Mouse (Mus musculus): ENCODE measurements around the gene Tmem178b. TPM values are rescaled to one million over a fixed set of nuclear protein-coding genes. Genes with fewer than 3 reads are reported as not detected.

Gene Tmem178b
- polyA plus RNA-seq, 1 experiment = 3.3 TPM

- H3K27ac ChIP-seq (replicated peaks; ENCODE audit: low read depth, low read length) = no peak overlapping the region
- no peak overlapping the region for H3K4me3 ChIP-seq (ENCODE audit: insufficient read depth, low read depth, low read length)
- no peaks in the 10 kb centered on the region for H3K4me1 ChIP-seq (ENCODE audit: control insufficient read depth, insufficient read depth, insufficient read length, low read length)
These were observed 150.7 kb downstream of the Tmem178b start for GRCm38 (mm10) chr6:40023592-40024335.

- H3K4me1 ChIP-seq (ENCODE audit: control insufficient read depth, insufficient read depth, insufficient read length, low read length) = no peaks in the 10 kb centered on the region
- H3K4me3 ChIP-seq (ENCODE audit: insufficient read depth, low read depth, low read length) = no peak overlapping the region
- no peak overlapping the region for H3K27ac ChIP-seq (replicated peaks; ENCODE audit: low read depth, low read length)
These were observed 151.4 kb downstream of the Tmem178b start for GRCm38 (mm10) chr6:40024336-40024934.

- no peak overlapping the region for H3K27ac ChIP-seq (replicated peaks; ENCODE audit: low read depth, low read length)
These were observed 159.8 kb downstream of the Tmem178b start for GRCm38 (mm10) chr6:40032901-40033300.

GRCm38 (mm10) chr6:40033935-40034334, 160.9 kb downstream of the Tmem178b start:
- Histone ChIP-seq H3K4me3 (ENCODE audit: insufficient read depth, low read depth, low read length) (no peak overlapping the region), H3K27ac (replicated peaks; ENCODE audit: low read depth, low read length) (no peak overlapping the region), H3K4me1 (ENCODE audit: control insufficient read depth, insufficient read depth, insufficient read length, low read length) (no peaks in the 10 kb centered on the region)

More at GRCm38 (mm10) chr6:40032901-40033300, 159.8 kb downstream of the Tmem178b start:
- H3K4me3 ChIP-seq (ENCODE audit: insufficient read depth, low read depth, low read length) = no peak overlapping the region
- no peaks in the 10 kb centered on the region for H3K4me1 ChIP-seq (ENCODE audit: control insufficient read depth, insufficient read depth, insufficient read length, low read length)

- no peak overlapping the region for H3K4me3 ChIP-seq (ENCODE audit: insufficient read depth, low read depth, low read length)
- no peak overlapping the region for H3K27ac ChIP-seq (replicated peaks; ENCODE audit: low read depth, low read length)
- no peaks in the 10 kb centered on the region for H3K4me1 ChIP-seq (ENCODE audit: control insufficient read depth, insufficient read depth, insufficient read length, low read length)
These were observed 176.2 kb downstream of the Tmem178b start for GRCm38 (mm10) chr6:40048969-40049908.

- Histone ChIP-seq H3K4me1 (ENCODE audit: control insufficient read depth, insufficient read depth, insufficient read length, low read length) (no peaks in the 10 kb centered on the region), H3K27ac (replicated peaks; ENCODE audit: low read depth, low read length) (no peak overlapping the region), H3K4me3 (ENCODE audit: insufficient read depth, low read depth, low read length) (no peak overlapping the region)
These were observed 176.9 kb downstream of the Tmem178b start for GRCm38 (mm10) chr6:40049909-40050484.

GRCm38 (mm10) chr6:40051698-40052097, 178.6 kb downstream of the Tmem178b start:
- Histone ChIP-seq H3K4me3 (ENCODE audit: insufficient read depth, low read depth, low read length) (no peak overlapping the region), H3K4me1 (ENCODE audit: control insufficient read depth, insufficient read depth, insufficient read length, low read length) (no peaks in the 10 kb centered on the region), H3K27ac (replicated peaks; ENCODE audit: low read depth, low read length) (no peak overlapping the region)

- Histone ChIP-seq H3K4me3 (ENCODE audit: insufficient read depth, low read depth, low read length) (no peak overlapping the region), H3K27ac (replicated peaks; ENCODE audit: low read depth, low read length) (no peak overlapping the region), H3K4me1 (ENCODE audit: control insufficient read depth, insufficient read depth, insufficient read length, low read length) (no peaks in the 10 kb centered on the region)
These were observed 179.5 kb downstream of the Tmem178b start for GRCm38 (mm10) chr6:40052593-40052992.

GRCm38 (mm10) chr6:40059466-40059865, 186.4 kb downstream of the Tmem178b start:
- Histone ChIP-seq H3K4me3 (ENCODE audit: insufficient read depth, low read depth, low read length) (no peak overlapping the region), H3K4me1 (ENCODE audit: control insufficient read depth, insufficient read depth, insufficient read length, low read length) (no peaks in the 10 kb centered on the region), H3K27ac (replicated peaks; ENCODE audit: low read depth, low read length) (no peak overlapping the region)

- no peaks in the 10 kb centered on the region for H3K4me1 ChIP-seq (ENCODE audit: control insufficient read depth, insufficient read depth, insufficient read length, low read length)
- H3K4me3 ChIP-seq (ENCODE audit: insufficient read depth, low read depth, low read length) = no peak overlapping the region
- no peak overlapping the region for H3K27ac ChIP-seq (replicated peaks; ENCODE audit: low read depth, low read length)
These were observed 188.5 kb downstream of the Tmem178b start for GRCm38 (mm10) chr6:40061327-40062189.

GRCm38 (mm10) chr6:40062190-40062501, 189.1 kb downstream of the Tmem178b start:
- H3K4me1 ChIP-seq (ENCODE audit: control insufficient read depth, insufficient read depth, insufficient read length, low read length) = no peaks in the 10 kb centered on the region
- H3K4me3 ChIP-seq (ENCODE audit: insufficient read depth, low read depth, low read length) = no peak overlapping the region
- no peak overlapping the region for H3K27ac ChIP-seq (replicated peaks; ENCODE audit: low read depth, low read length)

- no peaks in the 10 kb centered on the region for H3K4me1 ChIP-seq (ENCODE audit: control insufficient read depth, insufficient read depth, insufficient read length, low read length)
- H3K27ac ChIP-seq (replicated peaks; ENCODE audit: low read depth, low read length) = no peak overlapping the region
- H3K4me3 ChIP-seq (ENCODE audit: insufficient read depth, low read depth, low read length) = no peak overlapping the region
These were observed 190.4 kb downstream of the Tmem178b start for GRCm38 (mm10) chr6:40063438-40063837.

- H3K4me1 ChIP-seq (ENCODE audit: control insufficient read depth, insufficient read depth, insufficient read length, low read length) = no peaks in the 10 kb centered on the region
- H3K4me3 ChIP-seq (ENCODE audit: insufficient read depth, low read depth, low read length) = no peak overlapping the region
- no peak overlapping the region for H3K27ac ChIP-seq (replicated peaks; ENCODE audit: low read depth, low read length)
These were observed 190.8 kb downstream of the Tmem178b start for GRCm38 (mm10) chr6:40063899-40064298.

- no peaks in the 10 kb centered on the region for H3K4me1 ChIP-seq (ENCODE audit: control insufficient read depth, insufficient read depth, insufficient read length, low read length)
- no peak overlapping the region for H3K4me3 ChIP-seq (ENCODE audit: insufficient read depth, low read depth, low read length)
- no peak overlapping the region for H3K27ac ChIP-seq (replicated peaks; ENCODE audit: low read depth, low read length)
These were observed 191.3 kb downstream of the Tmem178b start for GRCm38 (mm10) chr6:40064342-40064741.
